Mouse (Mus musculus): ENCODE data around the gene Kcnj11. TPM values are rescaled to one million over a fixed set of nuclear protein-coding genes. Genes with fewer than 3 reads are reported as not detected.

Gene Kcnj11
- polyA plus RNA-seq, 1 experiment from 2014 or later = 0.20 TPM

GRCm38 (mm10) chr7:46111938-46112337 lies 11.4 kb upstream of the Kcnj11 start:
- Histone ChIP-seq H3K36me3 (ENCODE audit: control insufficient read depth, insufficient read depth, low read length) (no peaks in the 10 kb centered on the region), H3K4me3 (ENCODE audit: low read depth, low read length) (no peak overlapping the region), H3K27me3 (ENCODE audit: control insufficient read depth, insufficient read depth, low read length) (no peaks in the 10 kb centered on the region), H3K9me3 (ENCODE audit: control insufficient read depth, low read length) (no peaks in the 10 kb centered on the region), H3K4me1 (replicated peaks; ENCODE audit: control insufficient read depth, insufficient read depth, low read length) (peaks cover 4% of the 10 kb centered on the region; the same call in 1 of the 2 replicates), H3K4me2 (ENCODE audit: low read depth, low read length, severe bottlenecking) (no peak overlapping the region), H3K9ac (ENCODE audit: low read length) (no peak overlapping the region), H3K27ac (ENCODE audit: low read depth, low read length) (no peak overlapping the region)
- no peak for DNase-seq (ENCODE audit: low spot score)
- no peak for ATAC-seq (replicated peaks; ENCODE audit: low FRiP score)
- WGBS = 83% methylated on average over 6 of the region's 6 CpGs

GRCm38 (mm10) chr7:46111212-46111817 lies 10.8 kb upstream of the Kcnj11 start:
- WGBS = 88% methylated on average over 15 of the region's 15 CpGs
- no peaks in the 10 kb centered on the region for H3K9me3 ChIP-seq (ENCODE audit: control insufficient read depth, low read length)
- H3K9ac ChIP-seq (ENCODE audit: low read length) = no peak overlapping the region
- H3K27me3 ChIP-seq (ENCODE audit: control insufficient read depth, insufficient read depth, low read length) = no peaks in the 10 kb centered on the region
- H3K27ac ChIP-seq (ENCODE audit: low read depth, low read length) = no peak overlapping the region
- no peak overlapping the region for H3K4me3 ChIP-seq (ENCODE audit: low read depth, low read length)
- H3K36me3 ChIP-seq (ENCODE audit: control insufficient read depth, insufficient read depth, low read length) = no peaks in the 10 kb centered on the region
- no peak for ATAC-seq (replicated peaks; ENCODE audit: low FRiP score)
- no peak for DNase-seq (ENCODE audit: low spot score)
- no peak overlapping the region for H3K4me2 ChIP-seq (ENCODE audit: low read depth, low read length, severe bottlenecking)
- H3K4me1 ChIP-seq (replicated peaks; ENCODE audit: control insufficient read depth, insufficient read depth, low read length) = peaks cover 4% of the 10 kb centered on the region; the same call in 1 of the 2 replicates

- no peak for DNase-seq (ENCODE audit: low spot score)
- Histone ChIP-seq H3K27ac (ENCODE audit: low read depth, low read length) (no peak overlapping the region), H3K4me1 (replicated peaks; ENCODE audit: control insufficient read depth, insufficient read depth, low read length) (peaks cover 4% of the 10 kb centered on the region; the same call in 1 of the 2 replicates), H3K9me3 (ENCODE audit: control insufficient read depth, low read length) (no peaks in the 10 kb centered on the region), H3K36me3 (ENCODE audit: control insufficient read depth, insufficient read depth, low read length) (no peaks in the 10 kb centered on the region), H3K9ac (ENCODE audit: low read length) (no peak overlapping the region), H3K27me3 (ENCODE audit: control insufficient read depth, insufficient read depth, low read length) (no peaks in the 10 kb centered on the region), H3K4me3 (ENCODE audit: low read depth, low read length) (no peak overlapping the region), H3K4me2 (ENCODE audit: low read depth, low read length, severe bottlenecking) (no peak overlapping the region)
- no peak for ATAC-seq (replicated peaks; ENCODE audit: low FRiP score)
- WGBS = 89% methylated on average over 3 of the region's 3 CpGs
Measured at GRCm38 (mm10) chr7:46110079-46110478, 9.5 kb upstream of the Kcnj11 start.

- no peaks in the 10 kb centered on the region for H3K36me3 ChIP-seq (ENCODE audit: control insufficient read depth, insufficient read depth, low read length)
- no peaks in the 10 kb centered on the region for H3K9me3 ChIP-seq (ENCODE audit: control insufficient read depth, low read length)
- H3K27ac ChIP-seq (ENCODE audit: low read depth, low read length) = no peak overlapping the region
- DNase-seq (ENCODE audit: low spot score) (no peak), ATAC-seq (replicated peaks; ENCODE audit: low FRiP score) (no peak)
- H3K4me2 ChIP-seq (ENCODE audit: low read depth, low read length, severe bottlenecking) = no peak overlapping the region
- WGBS = 95% methylated on average over 7 of the region's 7 CpGs
- H3K27me3 ChIP-seq (ENCODE audit: control insufficient read depth, insufficient read depth, low read length) = no peaks in the 10 kb centered on the region
- H3K4me3 ChIP-seq (ENCODE audit: low read depth, low read length) = no peak overlapping the region
- H3K9ac ChIP-seq (ENCODE audit: low read length) = no peak overlapping the region
- H3K4me1 ChIP-seq (replicated peaks; ENCODE audit: control insufficient read depth, insufficient read depth, low read length) = no peaks in the 10 kb centered on the region
Measured at GRCm38 (mm10) chr7:46105484-46105883, 4.9 kb upstream of the Kcnj11 start.

GRCm38 (mm10) chr7:46104256-46104915 lies 3.8 kb upstream of the Kcnj11 start:
- Histone ChIP-seq H3K9ac (ENCODE audit: low read length) (no peak overlapping the region), H3K27me3 (ENCODE audit: control insufficient read depth, insufficient read depth, low read length) (no peaks in the 10 kb centered on the region), H3K27ac (ENCODE audit: low read depth, low read length) (no peak overlapping the region), H3K4me3 (ENCODE audit: low read depth, low read length) (no peak overlapping the region), H3K4me1 (replicated peaks; ENCODE audit: control insufficient read depth, insufficient read depth, low read length) (no peaks in the 10 kb centered on the region), H3K4me2 (ENCODE audit: low read depth, low read length, severe bottlenecking) (no peak overlapping the region), H3K9me3 (ENCODE audit: control insufficient read depth, low read length) (no peaks in the 10 kb centered on the region), H3K36me3 (ENCODE audit: control insufficient read depth, insufficient read depth, low read length) (no peaks in the 10 kb centered on the region)
- ATAC-seq (replicated peaks; ENCODE audit: low FRiP score) = no peak
- 88% methylated on average over 27 of the region's 27 CpGs for WGBS
- no peak for DNase-seq (ENCODE audit: low spot score)

GRCm38 (mm10) chr7:46103771-46104170 lies 3.2 kb upstream of the Kcnj11 start:
- no peak for ATAC-seq (replicated peaks; ENCODE audit: low FRiP score)
- 88% methylated on average over 8 of the region's 8 CpGs for WGBS
- no peaks in the 10 kb centered on the region for H3K4me1 ChIP-seq (replicated peaks; ENCODE audit: control insufficient read depth, insufficient read depth, low read length)
- H3K27me3 ChIP-seq (ENCODE audit: control insufficient read depth, insufficient read depth, low read length) = no peaks in the 10 kb centered on the region
- no peaks in the 10 kb centered on the region for H3K36me3 ChIP-seq (ENCODE audit: control insufficient read depth, insufficient read depth, low read length)
- no peak overlapping the region for H3K4me3 ChIP-seq (ENCODE audit: low read depth, low read length)
- no peak overlapping the region for H3K9ac ChIP-seq (ENCODE audit: low read length)
- H3K9me3 ChIP-seq (ENCODE audit: control insufficient read depth, low read length) = no peaks in the 10 kb centered on the region
- no peak for DNase-seq (ENCODE audit: low spot score)
- H3K4me2 ChIP-seq (ENCODE audit: low read depth, low read length, severe bottlenecking) = no peak overlapping the region
- no peak overlapping the region for H3K27ac ChIP-seq (ENCODE audit: low read depth, low read length)

- no peak for DNase-seq (ENCODE audit: low spot score)
- Histone ChIP-seq H3K4me2 (ENCODE audit: low read depth, low read length, severe bottlenecking) (no peak overlapping the region), H3K4me1 (replicated peaks; ENCODE audit: control insufficient read depth, insufficient read depth, low read length) (no peaks in the 10 kb centered on the region), H3K36me3 (ENCODE audit: control insufficient read depth, insufficient read depth, low read length) (no peaks in the 10 kb centered on the region), H3K27ac (ENCODE audit: low read depth, low read length) (no peak overlapping the region), H3K9ac (ENCODE audit: low read length) (no peak overlapping the region), H3K27me3 (ENCODE audit: control insufficient read depth, insufficient read depth, low read length) (no peaks in the 10 kb centered on the region), H3K4me3 (ENCODE audit: low read depth, low read length) (no peak overlapping the region), H3K9me3 (ENCODE audit: control insufficient read depth, low read length) (no peaks in the 10 kb centered on the region)
- 82% methylated on average over 8 of the region's 8 CpGs for WGBS
- ATAC-seq (replicated peaks; ENCODE audit: low FRiP score) = no peak
Measured at GRCm38 (mm10) chr7:46103075-46103591, 2.6 kb upstream of the Kcnj11 start.

GRCm38 (mm10) chr7:46099682-46100081 lies 882 bp downstream of the Kcnj11 start:
- Histone ChIP-seq H3K4me1 (replicated peaks; ENCODE audit: control insufficient read depth, insufficient read depth, low read length) (no peaks in the 10 kb centered on the region), H3K9ac (ENCODE audit: low read length) (no peak overlapping the region), H3K36me3 (ENCODE audit: control insufficient read depth, insufficient read depth, low read length) (no peaks in the 10 kb centered on the region), H3K4me3 (ENCODE audit: low read depth, low read length) (no peak overlapping the region), H3K4me2 (ENCODE audit: low read depth, low read length, severe bottlenecking) (peak overlapping the region; percentile 77; the same call in 1 of the 2 replicates), H3K27ac (ENCODE audit: low read depth, low read length) (no peak overlapping the region), H3K9me3 (ENCODE audit: control insufficient read depth, low read length) (no peaks in the 10 kb centered on the region), H3K27me3 (ENCODE audit: control insufficient read depth, insufficient read depth, low read length) (peaks cover 5% of the 10 kb centered on the region; the same call in 1 of the 2 replicates)
- ATAC-seq (replicated peaks; ENCODE audit: low FRiP score) (no peak), DNase-seq (ENCODE audit: low spot score) (no peak)
- WGBS = 81% methylated on average over 13 of the region's 13 CpGs

GRCm38 (mm10) chr7:46098919-46099286 lies 1.7 kb downstream of the Kcnj11 start:
- no peak overlapping the region for H3K4me2 ChIP-seq (ENCODE audit: low read depth, low read length, severe bottlenecking)
- H3K27me3 ChIP-seq (ENCODE audit: control insufficient read depth, insufficient read depth, low read length) = peaks cover 6% of the 10 kb centered on the region; the same call in 1 of the 2 replicates
- H3K4me1 ChIP-seq (replicated peaks; ENCODE audit: control insufficient read depth, insufficient read depth, low read length) = no peaks in the 10 kb centered on the region
- no peak overlapping the region for H3K4me3 ChIP-seq (ENCODE audit: low read depth, low read length)
- H3K36me3 ChIP-seq (ENCODE audit: control insufficient read depth, insufficient read depth, low read length) = no peaks in the 10 kb centered on the region
- no peak overlapping the region for H3K27ac ChIP-seq (ENCODE audit: low read depth, low read length)
- ATAC-seq (replicated peaks; ENCODE audit: low FRiP score) (no peak), DNase-seq (ENCODE audit: low spot score) (no peak)
- no peak overlapping the region for H3K9ac ChIP-seq (ENCODE audit: low read length)
- 93% methylated on average over 19 of the region's 19 CpGs for WGBS
- no peaks in the 10 kb centered on the region for H3K9me3 ChIP-seq (ENCODE audit: control insufficient read depth, low read length)
